Mouse (Mus musculus) kidney, embryonic 14.5 days (tissue): ENCODE results near the gene Baz2b. TPM values are rescaled to one million over a fixed set of nuclear protein-coding genes. Genes with fewer than 3 reads are reported as not detected.

Experiments used
- ATAC-seq: fragments of 200-750 bp; cut with Nextera tagmentation; 2 replicates; pipeline ENCODE4 v1.8.0; 2017; ENCODE audit warnings: moderate number of reproducible peaks, mild to moderate bottlenecking, moderate TSS enrichment, moderate library complexity; ENCODE audit not compliant: low FRiP score, low TSS enrichment
- H3K27ac ChIP-seq: fragments of 300-500 bp; sonication (generic); 2 replicates; pipeline ENCODE4 v1.5.1; 2014; ENCODE audit warnings: low read depth, mild to moderate bottlenecking, low read length, moderate library complexity, mixed read lengths
- H3K27me3 ChIP-seq: fragments of 300-500 bp; sonication (generic); 2 replicates; pipeline ENCODE4 v1.6.1; 2014; ENCODE audit warnings: mild to moderate bottlenecking, low read length; ENCODE audit not compliant: control insufficient read depth, insufficient read depth
- H3K36me3 ChIP-seq: fragments of 300-500 bp; sonication (generic); 2 replicates; pipeline ENCODE4 v1.6.1; 2014; ENCODE audit warnings: low read length, mixed read lengths; ENCODE audit not compliant: control insufficient read depth, insufficient read depth
- H3K4me1 ChIP-seq: fragments of 300-500 bp; sonication (generic); 2 replicates; pipeline ENCODE4 v1.6.1; 2014; ENCODE audit warnings: low read length, mixed read lengths; ENCODE audit not compliant: control insufficient read depth, insufficient read depth
- H3K4me2 ChIP-seq: fragments of 300-500 bp; sonication (generic); replicated peaks from 2 replicates; pipeline ENCODE4 v1.6.1; 2014; ENCODE audit warnings: low read depth, mild to moderate bottlenecking, low read length
- H3K4me3 ChIP-seq: fragments of 300-500 bp; sonication (generic); 2 replicates; pipeline ENCODE4 v1.5.1; 2014; ENCODE audit warnings: mild to moderate bottlenecking, low read length
- H3K9ac ChIP-seq: fragments of 300-500 bp; sonication (generic); 2 replicates; pipeline ENCODE4 v1.6.1; 2014; ENCODE audit warnings: low read depth, mild to moderate bottlenecking, low read length, moderate library complexity
- H3K9me3 ChIP-seq: fragments of 300-500 bp; sonication (generic); 2 replicates; pipeline ENCODE4 v1.6.1; 2016; ENCODE audit warnings: low read length; ENCODE audit not compliant: control insufficient read depth
- WGBS: fragments of 180-500 bp; shearing (Covaris S2); extraction: QIAGEN DNeasy Blood & Tissue Kit; methylation state at CpG from one replicate; pipeline ENCODE4 v1.1.7; 2014; 5-methylcytosine and 5-hydroxymethylcytosine counted together
- polyA plus RNA-seq: library from polyadenylated mRNA; unstranded; fragments of >200 nt; fragmentation: Nextera tagmentation; extraction: Ambion mirVana; gene quantifications from 2 replicates; pipeline ENCODE4 v1.2.1, GENCODE M21; 2014

Gene Baz2b
- polyA plus RNA-seq, 1 experiment from 2014 or later, result 70.4 TPM

GRCm38 (mm10) chr2:59951706-59952105 is 257.9 kb downstream of the Baz2b start:
- H3K9me3 ChIP-seq, result no peaks in the 10 kb centered on the region
- H3K36me3 ChIP-seq, result peaks cover 35% of the 10 kb centered on the region
- H3K4me1 ChIP-seq, result no peaks in the 10 kb centered on the region
- no peak for ATAC-seq
- WGBS, result 91% methylated on average over 8 of the region's 8 CpGs
- no peak overlapping the region for H3K4me2 ChIP-seq
- H3K27me3 ChIP-seq, result no peaks in the 10 kb centered on the region
- H3K4me3 ChIP-seq, result no peak overlapping the region
- no peak overlapping the region for H3K9ac ChIP-seq
- H3K27ac ChIP-seq, result no peak overlapping the region

- Histone ChIP-seq H3K9me3 (no peaks in the 10 kb centered on the region), H3K27me3 (no peaks in the 10 kb centered on the region), H3K4me3 (no peak overlapping the region), H3K9ac (no peak overlapping the region), H3K4me2 (no peak overlapping the region), H3K27ac (no peak overlapping the region), H3K36me3 (peaks cover 37% of the 10 kb centered on the region), H3K4me1 (no peaks in the 10 kb centered on the region)
- WGBS, result 89% methylated on average over 4 of the region's 4 CpGs
- no peak for ATAC-seq
Measured at GRCm38 (mm10) chr2:59951127-59951526, 258.5 kb downstream of the Baz2b start.

GRCm38 (mm10) chr2:59936296-59936695 is 273.3 kb downstream of the Baz2b start:
- H3K9me3 ChIP-seq, result no peaks in the 10 kb centered on the region
- ATAC-seq, result no peak
- no peak overlapping the region for H3K27ac ChIP-seq
- H3K27me3 ChIP-seq, result no peaks in the 10 kb centered on the region
- no peaks in the 10 kb centered on the region for H3K4me1 ChIP-seq
- no peak overlapping the region for H3K4me2 ChIP-seq
- no peak overlapping the region for H3K4me3 ChIP-seq
- WGBS, result 27% methylated on average over 9 of the region's 9 CpGs
- H3K9ac ChIP-seq, result no peak overlapping the region
- H3K36me3 ChIP-seq, result peaks cover 15% of the 10 kb centered on the region

- H3K9ac ChIP-seq, result no peak overlapping the region
- H3K36me3 ChIP-seq, result peaks cover 8% of the 10 kb centered on the region; the same call in 1 of the 2 replicates
- WGBS, result 96% methylated on average over 3 of the region's 3 CpGs
- no peaks in the 10 kb centered on the region for H3K4me1 ChIP-seq
- H3K4me2 ChIP-seq, result no peak overlapping the region
- H3K9me3 ChIP-seq, result no peaks in the 10 kb centered on the region
- no peak for ATAC-seq
- H3K4me3 ChIP-seq, result no peak overlapping the region
- no peaks in the 10 kb centered on the region for H3K27me3 ChIP-seq
- H3K27ac ChIP-seq, result no peak overlapping the region
Measured at GRCm38 (mm10) chr2:59933129-59933528, 276.5 kb downstream of the Baz2b start.

GRCm38 (mm10) chr2:59932244-59932643 is 277.4 kb downstream of the Baz2b start:
- no peak overlapping the region for H3K4me3 ChIP-seq
- H3K9me3 ChIP-seq, result no peaks in the 10 kb centered on the region
- H3K27ac ChIP-seq, result no peak overlapping the region
- peaks cover 8% of the 10 kb centered on the region; the same call in 1 of the 2 replicates for H3K36me3 ChIP-seq
- H3K9ac ChIP-seq, result no peak overlapping the region
- WGBS, result 88% methylated on average over 4 of the region's 4 CpGs
- H3K4me2 ChIP-seq, result no peak overlapping the region
- no peaks in the 10 kb centered on the region for H3K4me1 ChIP-seq
- ATAC-seq, result no peak
- no peaks in the 10 kb centered on the region for H3K27me3 ChIP-seq

- Histone ChIP-seq H3K4me1 (no peaks in the 10 kb centered on the region), H3K4me3 (no peak overlapping the region), H3K36me3 (peaks cover 57% of the 10 kb centered on the region), H3K9me3 (no peaks in the 10 kb centered on the region), H3K27me3 (no peaks in the 10 kb centered on the region), H3K27ac (no peak overlapping the region), H3K9ac (no peak overlapping the region), H3K4me2 (no peak overlapping the region)
- ATAC-seq, result no peak
- 86% methylated on average over 11 of the region's 11 CpGs for WGBS
Measured at GRCm38 (mm10) chr2:59913610-59914009, 296.0 kb downstream of the Baz2b start.

- Histone ChIP-seq H3K36me3 (peaks cover 63% of the 10 kb centered on the region), H3K27me3 (no peaks in the 10 kb centered on the region), H3K4me1 (no peaks in the 10 kb centered on the region), H3K9ac (no peak overlapping the region), H3K27ac (no peak overlapping the region), H3K9me3 (no peaks in the 10 kb centered on the region), H3K4me3 (no peak overlapping the region), H3K4me2 (no peak overlapping the region)
- no peak for ATAC-seq
- WGBS, result 87% methylated on average over 9 of the region's 9 CpGs
Measured at GRCm38 (mm10) chr2:59908048-59908447, 301.6 kb downstream of the Baz2b start.

- no peaks in the 10 kb centered on the region for H3K27me3 ChIP-seq
- H3K27ac ChIP-seq, result no peak overlapping the region
- H3K4me2 ChIP-seq, result no peak overlapping the region
- ATAC-seq, result no peak
- peaks cover 56% of the 10 kb centered on the region for H3K36me3 ChIP-seq
- no peak overlapping the region for H3K4me3 ChIP-seq
- H3K4me1 ChIP-seq, result no peaks in the 10 kb centered on the region
- H3K9me3 ChIP-seq, result no peaks in the 10 kb centered on the region
- WGBS, result 87% methylated on average over 7 of the region's 7 CpGs
- H3K9ac ChIP-seq, result no peak overlapping the region
Measured at GRCm38 (mm10) chr2:59904007-59904406, 305.6 kb downstream of the Baz2b start.

GRCm38 (mm10) chr2:59898666-59899065 is 311.0 kb downstream of the Baz2b start:
- H3K27ac ChIP-seq, result no peak overlapping the region
- H3K4me3 ChIP-seq, result no peak overlapping the region
- no peaks in the 10 kb centered on the region for H3K27me3 ChIP-seq
- H3K9me3 ChIP-seq, result no peaks in the 10 kb centered on the region
- peaks cover 32% of the 10 kb centered on the region for H3K36me3 ChIP-seq
- H3K4me1 ChIP-seq, result no peaks in the 10 kb centered on the region
- ATAC-seq, result no peak
- no peak overlapping the region for H3K9ac ChIP-seq
- WGBS, result 91% methylated on average over 4 of the region's 4 CpGs
- H3K4me2 ChIP-seq, result no peak overlapping the region
